Mouse (Mus musculus): ENCODE measurements around the gene Pvr. TPM values are rescaled to one million over a fixed set of nuclear protein-coding genes. Genes with fewer than 3 reads are reported as not detected.

Gene Pvr
- polyA plus RNA-seq, 1 experiment from 2014 or later, result 13.2 TPM

GRCm38 (mm10) chr7:19856283-19856682, 64.7 kb downstream of the Pvr start:
- Histone ChIP-seq H3K9me3 (ENCODE audit: low read depth, low read length) (no peaks in the 10 kb centered on the region), H3K4me3 (ENCODE audit: low read depth, low read length) (no peak overlapping the region), H3K4me2 (no peak overlapping the region), H3K27ac (ENCODE audit: low read depth) (no peak overlapping the region), H3K9ac (no peak overlapping the region), H3K36me3 (ENCODE audit: insufficient read depth) (no peaks in the 10 kb centered on the region), H3K27me3 (ENCODE audit: insufficient read depth, low read length) (0 out of 2 replicates have a peak, but pooled peaks cover 11% of the 10 kb centered on the region), H3K4me1 (ENCODE audit: insufficient read depth) (no peaks in the 10 kb centered on the region)
- DNase-seq (no peak), ATAC-seq (ENCODE audit: insufficient read depth) (no peak)
- 78% methylated on average over 6 of the region's 6 CpGs for WGBS
- TF ChIP-seq CTCF (IDR thresholded peaks at IDR 0.05; ENCODE audit: low read depth), result no peak

DNA sequence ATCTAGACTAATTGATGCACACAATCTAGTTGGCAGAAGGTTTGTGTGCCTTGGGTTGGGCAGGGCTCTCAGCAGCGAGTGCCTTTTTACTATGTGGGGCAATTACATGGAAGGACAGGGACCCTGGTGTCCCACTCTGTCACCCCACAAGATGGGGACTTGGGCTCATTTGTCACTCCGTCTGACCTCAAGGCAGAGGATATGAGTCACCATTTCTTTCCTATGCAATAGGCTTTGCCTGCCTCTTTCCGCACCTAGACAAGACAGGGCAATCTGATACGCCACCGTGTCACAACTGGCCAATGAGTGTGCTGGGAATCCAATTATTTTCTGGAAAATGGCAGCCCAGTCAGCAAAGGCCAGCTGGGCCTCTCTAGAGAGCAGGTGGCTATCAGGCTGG, 65.3 kb downstream of the Pvr start:
- DNase-seq (no peak), ATAC-seq (ENCODE audit: insufficient read depth) (no peak)
- no peaks in the 10 kb centered on the region for H3K4me1 ChIP-seq (ENCODE audit: insufficient read depth)
- no peak overlapping the region for H3K4me2 ChIP-seq
- H3K27me3 ChIP-seq (ENCODE audit: insufficient read depth, low read length), result 0 out of 2 replicates have a peak, but pooled peaks cover 11% of the 10 kb centered on the region
- no peak overlapping the region for H3K27ac ChIP-seq (ENCODE audit: low read depth)
- no peaks in the 10 kb centered on the region for H3K9me3 ChIP-seq (ENCODE audit: low read depth, low read length)
- H3K9ac ChIP-seq, result no peak overlapping the region
- TF ChIP-seq CTCF (IDR thresholded peaks at IDR 0.05; ENCODE audit: low read depth), result no peak
- no peaks in the 10 kb centered on the region for H3K36me3 ChIP-seq (ENCODE audit: insufficient read depth)
- WGBS, result 77% methylated on average over 5 of the region's 5 CpGs
- H3K4me3 ChIP-seq (ENCODE audit: low read depth, low read length), result no peak overlapping the region

Other genes with a start within 250 kb of the Pvr start
- gene Apoc2, start 243.2 kb downstream of the Pvr start, polyA plus RNA-seq (2014; fragmentation: Nextera tagmentation; extraction: Ambion mirVana), result 2.5 and 3.4 TPM in 2 replicates
- not detected in 2 replicates for gene Gm44805, start 239.7 kb downstream of the Pvr start, polyA plus RNA-seq (2014; fragmentation: Nextera tagmentation; extraction: Ambion mirVana)
- gene Apoc4, start 239.7 kb downstream of the Pvr start, polyA plus RNA-seq (2014; fragmentation: Nextera tagmentation; extraction: Ambion mirVana), result 0.30 TPM in 1 of 2 replicates, not detected in the other
- gene Apoc1, start 228.5 kb downstream of the Pvr start, polyA plus RNA-seq (2014; fragmentation: Nextera tagmentation; extraction: Ambion mirVana), result 13.6 and 15.5 TPM in 2 replicates
- gene Apoe, start 222.0 kb downstream of the Pvr start, polyA plus RNA-seq (2014; fragmentation: Nextera tagmentation; extraction: Ambion mirVana), result 404 and 439 TPM in 2 replicates
- gene Tomm40, start 205.7 kb downstream of the Pvr start, polyA plus RNA-seq (2014; fragmentation: Nextera tagmentation; extraction: Ambion mirVana), result 149 and 168 TPM in 2 replicates
- 120 and 125 TPM in 2 replicates for gene Nectin2, start 170.7 kb downstream of the Pvr start, polyA plus RNA-seq (2014; fragmentation: Nextera tagmentation; extraction: Ambion mirVana)
- 206 and 209 TPM in 2 replicates for gene Bcam, start 150.1 kb downstream of the Pvr start, polyA plus RNA-seq (2014; fragmentation: Nextera tagmentation; extraction: Ambion mirVana)
- gene Cblc, start 124.4 kb downstream of the Pvr start, polyA plus RNA-seq (2014; fragmentation: Nextera tagmentation; extraction: Ambion mirVana), result 6.8 and 10.2 TPM in 2 replicates
- 4.4 and 6.7 TPM in 2 replicates for gene Bcl3, start 98.4 kb downstream of the Pvr start, polyA plus RNA-seq (2014; fragmentation: Nextera tagmentation; extraction: Ambion mirVana)
- gene Gm19345, start 69.2 kb downstream of the Pvr start, polyA plus RNA-seq (2014; fragmentation: Nextera tagmentation; extraction: Ambion mirVana), result not detected in 2 replicates
- gene Ceacam16, start 59.9 kb downstream of the Pvr start, polyA plus RNA-seq (2014; fragmentation: Nextera tagmentation; extraction: Ambion mirVana), result not detected in 2 replicates
- not detected in 2 replicates for gene Ceacam19, start 33.2 kb downstream of the Pvr start, polyA plus RNA-seq (2014; fragmentation: Nextera tagmentation; extraction: Ambion mirVana)
- 1.2 and 1.3 TPM in 2 replicates for gene Igsf23, start 29.6 kb upstream of the Pvr start, polyA plus RNA-seq (2014; fragmentation: Nextera tagmentation; extraction: Ambion mirVana)
- not detected in 2 replicates for gene Ceacam20, start 44.3 kb upstream of the Pvr start, polyA plus RNA-seq (2014; fragmentation: Nextera tagmentation; extraction: Ambion mirVana)
- gene Nlrp9b, start 70.3 kb upstream of the Pvr start, polyA plus RNA-seq (2014; fragmentation: Nextera tagmentation; extraction: Ambion mirVana), result not detected in 2 replicates
- gene Vmn1r91, start 178.5 kb upstream of the Pvr start, polyA plus RNA-seq (2014; fragmentation: Nextera tagmentation; extraction: Ambion mirVana), result not detected in 2 replicates
- not detected in 2 replicates for gene Gm16442, start 201.4 kb upstream of the Pvr start, polyA plus RNA-seq (2014; fragmentation: Nextera tagmentation; extraction: Ambion mirVana)
- not detected in 2 replicates for gene Vmn1r93, start 217.9 kb upstream of the Pvr start, polyA plus RNA-seq (2014; fragmentation: Nextera tagmentation; extraction: Ambion mirVana)
- not detected in 2 replicates for gene Vmn1r94, start 247.2 kb upstream of the Pvr start, polyA plus RNA-seq (2014; fragmentation: Nextera tagmentation; extraction: Ambion mirVana)